Mouse (Mus musculus) urinary bladder, adult 18-20 months (tissue): ENCODE measurements at regions not wholly inside any gene's neighbourhood (a gene's known extent, or its start where the extent isn't known, plus 50 kb on each side); places are given as distances from the start of the nearest gene placed in this dataset.

ENCODE experiments used
- DNase-seq, 2 experiments: peaks; one replicate each; pipeline ENCODE4 v3.0.0; 2022; ENCODE audit warnings: low spot score in 2 of 2, mixed read lengths in 2 of 2

DNA sequence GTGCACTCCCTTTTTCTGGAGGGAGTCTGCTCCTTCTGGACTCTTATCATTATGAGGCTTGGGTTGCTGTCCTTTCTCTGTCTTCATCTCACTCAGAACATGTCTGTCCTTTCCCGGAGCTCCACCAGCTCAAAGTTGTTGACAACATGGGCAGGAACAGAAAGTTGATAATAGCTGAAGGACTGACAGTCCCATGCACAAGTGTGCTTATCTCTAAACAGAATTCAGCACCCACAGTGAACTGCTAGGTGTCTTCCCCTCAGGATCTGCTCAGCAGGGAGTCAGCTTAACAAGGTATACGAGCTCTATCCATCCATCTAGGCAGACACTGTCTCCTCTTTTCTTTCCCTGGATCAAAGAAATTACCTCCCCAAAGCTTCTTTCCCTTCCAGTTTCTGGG is 89.2 kb upstream of the Rab11fip2 start:
- no peak for DNase-seq

DNA sequence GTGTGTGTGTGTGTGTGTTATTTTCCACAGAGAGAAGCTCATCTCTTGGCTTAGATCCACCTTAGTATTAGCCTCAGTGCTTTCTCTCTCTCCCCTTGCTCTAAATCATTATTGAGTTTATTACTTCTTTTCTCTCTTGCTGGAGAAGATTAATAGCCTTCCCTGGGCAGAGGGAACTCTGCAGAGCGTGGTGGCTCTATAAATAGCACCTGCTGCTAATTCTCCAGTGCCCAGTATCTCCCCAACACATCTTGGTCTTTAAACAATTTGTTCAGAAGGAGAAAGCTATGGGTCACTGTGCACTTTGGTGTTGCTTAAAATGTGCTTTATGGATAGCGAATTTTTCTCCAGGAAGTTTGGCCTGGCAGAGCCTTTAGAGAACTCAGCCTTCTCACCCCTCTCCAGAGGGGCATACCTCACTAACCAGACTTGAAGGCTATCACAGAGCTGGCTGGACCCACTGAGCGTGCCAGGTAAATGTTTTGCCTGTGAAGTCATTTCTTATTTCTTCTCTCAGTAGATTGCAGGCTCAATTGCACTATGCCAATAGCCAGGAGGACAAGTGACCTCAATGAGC is 86.8 kb upstream of the Rab11fip2 start:
- no peak for DNase-seq

DNA sequence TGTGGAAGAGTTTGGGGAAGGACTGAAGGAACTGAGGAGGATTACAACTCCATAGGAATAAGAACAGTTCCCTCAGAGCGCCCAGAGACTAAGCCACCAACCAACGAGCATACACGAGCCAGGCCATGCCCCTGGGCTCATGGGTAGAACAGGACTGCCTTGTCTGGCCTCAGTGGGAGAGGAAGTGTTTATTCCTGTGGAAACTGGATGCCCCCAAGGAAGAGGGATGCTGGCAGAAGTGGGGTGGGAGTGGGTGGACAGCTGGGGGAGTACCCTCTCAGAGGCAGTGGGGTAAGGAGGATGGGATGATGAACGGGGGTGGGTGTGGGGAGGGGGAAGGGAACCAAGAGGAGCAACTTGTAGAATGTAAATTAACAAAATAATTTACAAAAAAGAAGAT is 86.3 kb upstream of the Rab11fip2 start:
- no peak for DNase-seq

DNA sequence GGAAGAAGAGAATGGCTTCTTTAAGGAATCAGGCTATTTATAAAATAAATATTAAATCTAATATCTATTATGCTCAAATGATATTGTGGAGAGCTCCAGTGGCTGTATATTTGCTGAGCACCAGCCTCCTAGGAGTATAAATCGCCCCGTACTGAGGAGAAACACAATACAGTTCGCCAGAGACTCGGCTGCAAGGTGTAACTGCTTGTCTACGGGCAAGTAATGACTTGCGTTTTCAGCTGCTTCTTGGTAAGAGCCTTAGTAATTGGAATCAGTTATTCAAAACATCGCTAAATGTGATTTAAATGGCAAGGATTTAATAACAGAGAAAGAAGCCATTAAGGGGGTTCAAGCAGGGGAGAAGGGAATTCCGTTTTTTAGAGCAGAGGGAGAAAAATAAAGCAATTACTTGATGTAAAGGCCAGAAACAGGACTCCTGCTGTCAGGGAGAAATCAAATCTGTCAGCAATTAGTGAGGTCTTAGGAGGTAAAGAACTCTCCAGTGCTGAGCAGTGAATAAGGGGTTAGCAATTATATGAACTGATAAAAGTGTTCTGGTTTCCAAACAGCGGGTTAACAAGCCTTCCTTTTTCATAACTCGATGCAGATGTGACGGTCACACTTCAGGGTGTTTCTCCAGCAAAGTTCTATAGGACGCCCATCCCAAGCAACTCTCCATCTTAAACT is 72.3 kb upstream of the Rab11fip2 start:
- no peak for DNase-seq

DNA sequence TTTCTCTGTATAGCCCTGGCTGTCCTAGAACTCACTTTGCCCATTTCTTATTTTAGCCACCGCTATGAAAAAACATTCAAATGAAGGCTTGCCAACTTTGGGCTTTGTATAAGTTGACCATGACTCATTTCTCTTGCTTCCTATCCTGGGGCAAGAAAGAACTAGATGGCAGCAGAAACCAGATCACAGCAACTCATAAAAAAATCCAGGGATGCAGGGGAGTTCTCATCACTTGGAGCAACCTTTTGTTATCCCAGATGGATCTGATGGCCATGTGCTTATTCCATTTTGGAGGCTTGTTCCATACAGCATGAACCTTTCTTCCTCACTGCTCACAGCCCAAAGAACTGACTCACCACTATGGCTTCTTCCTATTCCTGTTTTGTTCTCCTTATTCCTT is 52.1 kb upstream of the Rab11fip2 start:
- DNase-seq, result no peak
